Mouse (Mus musculus) T-cell, adult 2 months (primary cell): Measurements from ENCODE around the gene Gm49321.

Experiments
- DNase-seq: peaks from one replicate; pipeline ENCODE4 v3.0.0; 2022; ENCODE audit warnings: low spot score

Gene Gm49321

DNA sequence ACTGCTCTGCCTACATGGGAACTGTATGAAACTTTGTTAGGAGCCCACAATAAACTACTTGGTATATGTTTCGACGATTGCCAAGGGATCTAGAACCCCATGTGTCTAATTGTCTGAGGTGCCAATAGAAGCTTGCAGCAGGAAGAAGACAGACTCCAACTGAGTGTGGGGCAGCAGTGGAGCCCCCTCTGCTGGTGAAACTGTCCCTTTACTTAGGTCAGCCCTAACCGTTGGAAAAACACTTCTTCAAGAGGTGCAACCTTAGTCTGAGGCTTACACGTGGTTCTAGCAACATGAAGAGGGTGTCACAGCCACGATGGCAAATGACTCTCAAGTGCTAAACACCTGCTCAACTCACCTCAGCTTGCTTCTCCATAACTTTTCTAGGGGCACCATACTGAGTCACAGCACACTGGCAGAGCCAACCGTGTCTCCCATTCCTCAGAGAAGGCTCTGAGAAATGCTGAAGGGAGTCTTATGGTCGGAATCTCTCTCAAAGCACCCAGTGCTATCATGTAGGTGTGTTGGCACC, 77.4 kb downstream of the Gm49321 start:
- peak; percentile 46 for DNase-seq

DNA sequence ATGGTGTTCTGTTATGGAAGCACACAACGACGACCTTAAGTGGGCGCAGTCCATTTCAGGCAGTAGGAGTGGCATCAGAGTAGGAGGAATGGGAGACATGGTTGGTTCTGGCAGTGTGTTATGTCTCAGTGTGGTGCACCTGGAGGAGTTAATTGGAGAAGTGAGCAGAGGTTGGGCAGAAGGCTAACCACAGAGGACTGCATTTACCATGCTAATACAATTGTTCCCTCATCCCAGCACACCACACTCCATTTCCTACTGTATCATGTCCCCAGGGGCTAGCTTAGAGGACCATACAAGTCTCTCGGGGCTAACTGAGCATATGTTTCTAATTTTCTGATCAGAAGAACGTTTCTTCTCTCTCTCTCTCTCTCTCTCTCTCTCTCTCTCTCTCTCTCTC, 78.0 kb downstream of the Gm49321 start:
- DNase-seq, result no peak
